Mouse (Mus musculus) heart, embryonic 11.5 days (tissue): Measurements from ENCODE around the gene Rims4. TPM values are rescaled to one million over a fixed set of nuclear protein-coding genes. Genes with fewer than 3 reads are reported as not detected.

Source experiments
- ATAC-seq: fragments of 200-750 bp; cut with Nextera tagmentation; replicated peaks from 2 replicates; pipeline ENCODE4 v1.8.0; 2017; ENCODE audit warnings: moderate library complexity; ENCODE audit not compliant: insufficient number of reproducible peaks, low FRiP score, low TSS enrichment
- H3K27ac ChIP-seq: fragments of 300-500 bp; sonication (generic); 2 replicates; pipeline ENCODE4 v1.5.1; 2014; ENCODE audit warnings: mild to moderate bottlenecking, low read depth, low read length
- H3K27me3 ChIP-seq: fragments of 300-500 bp; sonication (generic); 2 replicates; pipeline ENCODE4 v1.6.1; 2014; ENCODE audit warnings: mild to moderate bottlenecking, low read length, mixed read lengths; ENCODE audit not compliant: control insufficient read depth, insufficient read depth
- H3K36me3 ChIP-seq: fragments of 300-500 bp; sonication (generic); 2 replicates; pipeline ENCODE4 v1.6.1; 2014; ENCODE audit warnings: mild to moderate bottlenecking, low read length, moderate library complexity, mixed read lengths; ENCODE audit not compliant: control insufficient read depth, insufficient read depth
- H3K4me1 ChIP-seq: fragments of 300-500 bp; sonication (generic); 2 replicates; pipeline ENCODE4 v1.6.1; 2014; ENCODE audit warnings: low read length; ENCODE audit not compliant: control insufficient read depth, insufficient read depth
- H3K4me2 ChIP-seq: fragments of 300-500 bp; sonication (generic); 2 replicates; pipeline ENCODE4 v1.6.1; 2014; ENCODE audit warnings: mild to moderate bottlenecking, moderate library complexity
- H3K4me3 ChIP-seq: fragments of 300-500 bp; sonication (generic); 2 replicates; pipeline ENCODE4 v1.5.1; 2014; ENCODE audit warnings: low read depth, low read length
- H3K9ac ChIP-seq: fragments of 300-500 bp; sonication (generic); 2 replicates; pipeline ENCODE4 v1.6.1; 2014; ENCODE audit warnings: mild to moderate bottlenecking, low read depth, low read length, moderate library complexity
- H3K9me3 ChIP-seq: fragments of 300-500 bp; sonication (generic); replicated peaks from 2 replicates; pipeline ENCODE4 v1.6.1; 2016; ENCODE audit warnings: low read length; ENCODE audit not compliant: control insufficient read depth
- WGBS: fragments of 180-500 bp; shearing (Covaris S2); extraction: QIAGEN DNeasy Blood & Tissue Kit; methylation state at CpG from one replicate; pipeline ENCODE4 v1.1.7; 2014; ENCODE audit not compliant: insufficient replicate concordance; 5-methylcytosine and 5-hydroxymethylcytosine counted together
- polyA plus RNA-seq: library from polyadenylated mRNA; unstranded; fragments of >200 nt; fragmentation: Nextera tagmentation; extraction: Ambion mirVana; gene quantifications from 2 replicates; pipeline ENCODE4 v1.2.1, GENCODE M21; 2014

Rims4 gene
- polyA plus RNA-seq, 1 experiment from 2014 or later: 0.04 TPM

GRCm38 (mm10) chr2:163901043-163901442 is 17.4 kb downstream of the Rims4 start:
- H3K4me1 ChIP-seq: peaks cover 4% of the 10 kb centered on the region
- H3K36me3 ChIP-seq: no peaks in the 10 kb centered on the region
- H3K27me3 ChIP-seq: no peaks in the 10 kb centered on the region
- ATAC-seq: no peak
- H3K9me3 ChIP-seq: no peaks in the 10 kb centered on the region
- H3K27ac ChIP-seq: no peak overlapping the region
- no peak overlapping the region for H3K9ac ChIP-seq
- no peak overlapping the region for H3K4me3 ChIP-seq
- no peak overlapping the region for H3K4me2 ChIP-seq
- 85% methylated on average over 7 of the region's 7 CpGs for WGBS

- H3K27ac ChIP-seq: no peak overlapping the region
- H3K9me3 ChIP-seq: no peaks in the 10 kb centered on the region
- H3K4me2 ChIP-seq: peak overlapping the region; percentile 15; the same call in 1 of the 2 replicates
- ATAC-seq: no peak
- H3K36me3 ChIP-seq: no peaks in the 10 kb centered on the region
- no peak overlapping the region for H3K4me3 ChIP-seq
- WGBS: 39% methylated on average over 14 of the region's 14 CpGs
- H3K27me3 ChIP-seq: peaks cover 6% of the 10 kb centered on the region; the same call in 1 of the 2 replicates
- no peak overlapping the region; the same call in 1 of the 2 replicates for H3K9ac ChIP-seq
- H3K4me1 ChIP-seq: peaks cover 4% of the 10 kb centered on the region
Measured at GRCm38 (mm10) chr2:163899910-163900411, 18.5 kb downstream of the Rims4 start.

GRCm38 (mm10) chr2:163897988-163898535 is 20.4 kb downstream of the Rims4 start:
- no peak overlapping the region for H3K4me2 ChIP-seq
- H3K9ac ChIP-seq: no peak overlapping the region
- no peak overlapping the region for H3K4me3 ChIP-seq
- H3K27ac ChIP-seq: no peak overlapping the region
- no peak for ATAC-seq
- WGBS: 72% methylated on average over 7 of the region's 7 CpGs
- H3K9me3 ChIP-seq: no peaks in the 10 kb centered on the region
- peaks cover 4% of the 10 kb centered on the region for H3K4me1 ChIP-seq
- no peaks in the 10 kb centered on the region for H3K36me3 ChIP-seq
- H3K27me3 ChIP-seq: peaks cover 6% of the 10 kb centered on the region; the same call in 1 of the 2 replicates

DNA sequence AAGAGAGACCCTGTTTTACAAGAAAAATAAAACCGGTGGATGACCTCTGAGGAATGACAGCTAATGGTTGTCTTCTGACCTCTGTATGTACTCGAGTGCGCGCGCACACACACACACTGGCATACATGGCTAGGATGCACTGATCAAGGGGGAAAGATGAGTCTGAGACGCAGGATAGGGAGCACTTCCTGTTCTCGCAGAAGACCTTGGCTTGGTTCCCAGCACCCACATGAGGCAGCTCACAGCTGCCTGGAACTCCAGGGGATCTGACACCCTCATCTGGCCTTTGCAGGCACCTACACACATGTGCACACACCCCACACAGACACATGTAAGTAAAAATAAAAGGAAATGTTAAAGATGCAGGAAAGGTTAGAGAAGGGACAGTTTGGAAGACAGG is 21.5 kb downstream of the Rims4 start:
- no peak for ATAC-seq
- WGBS: 88% methylated on average over 7 of the region's 7 CpGs
- Histone ChIP-seq H3K27me3 (peaks cover 6% of the 10 kb centered on the region; the same call in 1 of the 2 replicates), H3K36me3 (no peaks in the 10 kb centered on the region), H3K9ac (no peak overlapping the region), H3K4me2 (no peak overlapping the region), H3K4me3 (no peak overlapping the region), H3K27ac (no peak overlapping the region), H3K4me1 (peaks cover 4% of the 10 kb centered on the region), H3K9me3 (no peaks in the 10 kb centered on the region)

- Histone ChIP-seq H3K4me1 (peaks cover 4% of the 10 kb centered on the region), H3K4me3 (no peak overlapping the region), H3K27ac (no peak overlapping the region), H3K36me3 (no peaks in the 10 kb centered on the region), H3K9ac (no peak overlapping the region), H3K4me2 (no peak overlapping the region), H3K27me3 (peaks cover 6% of the 10 kb centered on the region; the same call in 1 of the 2 replicates), H3K9me3 (no peaks in the 10 kb centered on the region)
- WGBS: 48% methylated on average over 2 of the region's 2 CpGs
- ATAC-seq: no peak
Measured at GRCm38 (mm10) chr2:163895156-163895555, 23.3 kb downstream of the Rims4 start.

DNA sequence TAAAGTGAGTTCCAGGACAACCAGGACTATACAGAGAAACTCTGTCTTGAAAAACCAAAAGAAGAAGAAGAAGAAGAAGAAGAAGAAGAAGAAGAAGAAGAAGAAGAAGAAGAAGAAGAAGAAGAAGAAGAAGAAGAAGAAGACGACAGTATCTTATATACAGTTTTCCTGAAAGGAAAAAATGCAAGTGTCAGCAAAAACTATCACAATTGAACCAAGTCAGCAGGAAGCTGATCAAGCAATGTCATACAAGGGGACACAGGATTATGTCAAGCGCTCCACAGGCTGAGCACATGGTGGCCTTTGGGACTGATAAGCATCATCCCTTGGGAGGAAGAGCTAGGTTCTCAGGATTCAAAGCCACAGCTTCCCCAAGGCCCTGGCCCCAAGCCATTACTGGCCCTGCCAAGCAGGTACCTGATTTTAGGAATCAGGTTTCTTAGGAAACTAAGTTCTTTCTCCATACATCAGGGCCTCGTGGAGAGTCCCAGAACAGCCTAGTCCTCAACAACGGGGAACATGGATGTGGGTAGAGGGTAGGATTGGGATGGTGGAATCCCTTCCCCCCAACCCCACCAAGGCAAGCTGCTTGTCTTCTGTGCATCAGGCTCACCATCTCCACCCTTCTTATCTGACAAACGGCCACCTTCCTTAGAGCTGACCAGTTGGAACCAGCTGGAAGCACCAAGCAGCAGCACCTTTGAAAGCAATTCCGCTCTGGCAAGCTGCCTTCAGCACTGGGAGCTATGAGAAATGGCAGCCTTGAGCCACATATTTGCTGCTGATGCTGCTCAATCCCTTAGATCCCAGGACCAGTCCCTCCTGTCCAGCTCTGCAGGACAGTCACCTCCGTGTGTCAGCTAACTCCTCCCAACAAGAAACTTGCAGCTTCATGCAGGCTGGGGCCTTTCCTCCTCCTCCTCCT is 24.8 kb downstream of the Rims4 start:
- H3K9ac ChIP-seq: no peak overlapping the region
- H3K4me1 ChIP-seq: no peaks in the 10 kb centered on the region
- H3K4me3 ChIP-seq: no peak overlapping the region
- H3K36me3 ChIP-seq: no peaks in the 10 kb centered on the region
- no peaks in the 10 kb centered on the region for H3K9me3 ChIP-seq
- peaks cover 6% of the 10 kb centered on the region; the same call in 1 of the 2 replicates for H3K27me3 ChIP-seq
- no peak overlapping the region for H3K27ac ChIP-seq
- no peak overlapping the region for H3K4me2 ChIP-seq
- ATAC-seq: no peak
- 58% methylated on average over 7 of the region's 7 CpGs for WGBS

DNA sequence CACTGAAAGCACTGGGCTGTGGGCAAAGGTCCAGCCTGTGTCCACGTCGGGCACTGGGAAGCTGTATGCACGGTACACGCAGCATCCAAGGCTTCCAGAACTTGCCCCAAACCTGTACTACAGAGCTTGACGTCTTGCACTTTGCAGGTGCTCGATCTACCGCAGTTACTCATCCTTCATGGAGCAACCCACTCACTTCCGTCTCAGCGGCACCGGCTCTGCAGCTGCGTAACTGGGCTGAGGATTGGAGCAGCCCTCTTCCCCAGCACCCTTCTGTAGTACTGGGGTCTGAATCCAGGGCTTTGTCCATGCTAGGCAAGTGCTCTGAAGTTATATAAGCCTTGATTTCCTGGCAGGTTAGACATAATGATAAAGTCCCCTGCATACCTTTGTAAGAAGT is 27.2 kb downstream of the Rims4 start:
- H3K27me3 ChIP-seq: peaks cover 6% of the 10 kb centered on the region; the same call in 1 of the 2 replicates
- H3K4me1 ChIP-seq: no peaks in the 10 kb centered on the region
- no peak overlapping the region for H3K4me3 ChIP-seq
- H3K4me2 ChIP-seq: no peak overlapping the region
- H3K9me3 ChIP-seq: no peaks in the 10 kb centered on the region
- WGBS: 76% methylated on average over 11 of the region's 11 CpGs
- H3K9ac ChIP-seq: no peak overlapping the region
- no peak overlapping the region for H3K27ac ChIP-seq
- ATAC-seq: no peak
- H3K36me3 ChIP-seq: no peaks in the 10 kb centered on the region

- Histone ChIP-seq H3K36me3 (no peaks in the 10 kb centered on the region), H3K4me2 (no peak overlapping the region), H3K27me3 (peaks cover 4% of the 10 kb centered on the region; the same call in 1 of the 2 replicates), H3K4me3 (no peak overlapping the region), H3K9ac (no peak overlapping the region), H3K9me3 (no peaks in the 10 kb centered on the region), H3K27ac (no peak overlapping the region), H3K4me1 (no peaks in the 10 kb centered on the region)
- 75% methylated on average over 11 of the region's 11 CpGs for WGBS
- ATAC-seq: no peak
Measured at GRCm38 (mm10) chr2:163890586-163890985, 27.9 kb downstream of the Rims4 start.
